Comparison of ENCODE assay signal across 8 mouse cellular contexts in genomic region chr5:41844820-41845557, GRCm38 (mm10). TPM values are rescaled to one million over a fixed set of nuclear protein-coding genes. Genes with fewer than 3 reads are reported as not detected.
DNase-seq lines count a peak whose midpoint lies in the region; ATAC-seq and TF ChIP-seq lines count a peak whose summit lies in the region.

No protein-coding gene starts in this region.

- H3K36me3 ChIP-seq in CH12.LX (replicated peaks in 1 of 2; ENCODE audit: control insufficient read depth in 1 of 2, insufficient read depth in 1 of 2, low read length in 1 of 2) (peaks cover 3 to 16% of the 10 kb centered on the region in 2 experiments), macrophage (ENCODE audit: inconsistent target) (no peaks in the 10 kb centered on the region)
- no peaks in the 10 kb centered on the region for H3K36me3 ChIP-seq in heart, embryonic 16.5 days (ENCODE audit: control insufficient read depth, insufficient read depth)
- no peaks in the 10 kb centered on the region for H3K36me3 ChIP-seq in splenic B cell, adult 2 months (ENCODE audit: control insufficient read depth, insufficient read depth, low read length, poor library complexity, severe bottlenecking)

- H3K27ac ChIP-seq in CH12.LX (ENCODE audit: insufficient read depth, low read depth), result peak overlapping the region; percentile 55
- H3K27ac ChIP-seq in heart, embryonic 16.5 days (ENCODE audit: low read length), result peak overlapping the region; percentile 64
- peak overlapping the region; percentile 22 for H3K27ac ChIP-seq in macrophage

- no peaks in the 10 kb centered on the region for H3K9me3 ChIP-seq in CH12.LX (replicated peaks; ENCODE audit: low read length)
- H3K9me3 ChIP-seq in heart, embryonic 16.5 days (replicated peaks; ENCODE audit: control insufficient read depth, low read length), result no peaks in the 10 kb centered on the region

- peaks cover 10 to 23% of the 10 kb centered on the region in 2 experiments for H3K4me1 ChIP-seq in CH12.LX (ENCODE audit: control insufficient read depth in 1 of 2, insufficient read depth in 2 of 2)
- H3K4me1 ChIP-seq in heart, embryonic 16.5 days (ENCODE audit: control insufficient read depth, insufficient read depth, low read length), result peaks cover 18% of the 10 kb centered on the region

- H3K79me2 ChIP-seq in CH12.LX (replicated peaks; ENCODE audit: control insufficient read depth, extremely low read depth, insufficient read depth, poor library complexity, severe bottlenecking) (peaks cover 23% of the 10 kb centered on the region), macrophage (ENCODE audit: inconsistent target) (peaks cover 38% of the 10 kb centered on the region)

- no peak; the same call in 1 of the 2 replicates for TF ChIP-seq EP300 in CH12.LX (IDR thresholded peaks at IDR 0.05; ENCODE audit: low read length)

- no peak for TF ChIP-seq CTCF in CH12.LX (conservative IDR thresholded peaks at IDR 0.05 in 1 of 2, IDR thresholded peaks at IDR 0.05 in 1 of 2; ENCODE audit: low read depth in 2 of 2, low read length in 2 of 2)

- H3K4me3 ChIP-seq in CH12.LX (replicated peaks in 1 of 3; ENCODE audit: low read depth in 2 of 3, low read length in 2 of 3, poor library complexity in 1 of 3) (peak overlapping the region; percentile 57 to 70 (median 64)), macrophage (ENCODE audit: inconsistent target) (peak overlapping the region; percentile 48)
- peak overlapping the region; percentile 92 for H3K4me3 ChIP-seq in heart, embryonic 16.5 days (ENCODE audit: low read length)

- TF ChIP-seq RAD21 in CH12.LX (IDR thresholded peaks at IDR 0.05; ENCODE audit: low read depth, low read length), result no peak

- H3K9ac ChIP-seq in CH12.LX (ENCODE audit: insufficient read depth, low read depth), result peak overlapping the region; percentile 54
- H3K9ac ChIP-seq in heart, embryonic 16.5 days (ENCODE audit: low read length), result peak overlapping the region; percentile 66

- peak; percentile 35; the same call in 1 of the 2 replicates for ATAC-seq in heart, embryonic 16.5 days (replicated peaks; ENCODE audit: extremely low read depth, insufficient read depth, low FRiP score)

- dilution Hi-C loops in CH12.LX (cut with MboI; ENCODE audit: extremely low pct_ligation_motif_present, extremely low pct_unique_long_range_greater_than_20kb, low sequenced_read_pairs), result no loop called here

- peak overlapping the region; percentile 93 for H3K4me2 ChIP-seq in CH12.LX (ENCODE audit: insufficient read depth, low read depth, poor library complexity, severe bottlenecking)
- peak overlapping the region; percentile 84 for H3K4me2 ChIP-seq in heart, embryonic 16.5 days (ENCODE audit: low read depth, low read length)

- 19% methylated on average over 16 of the region's 16 CpGs for whole genome bisulfite sequencing in heart, embryonic 16.5 days
- 3% methylated on average over 16 of the region's 16 CpGs for WGBS in macrophage (ENCODE audit: missing documents)

- TF ChIP-seq POLR2A in CH12.LX (IDR thresholded peaks at IDR 0.05; ENCODE audit: low read depth, low read length), result peak; percentile 64

- in situ Hi-C loops in CH12.LX (cut with MboI; ENCODE audit: low pct_ligation_motif_present, low pct_unique_long_range_greater_than_20kb, low sequenced_read_pairs), result no loop called here

- DNase-seq in CH12.LX (ENCODE audit: extremely low read depth), result peak; percentile 70
- peak; percentile 72 for DNase-seq in ZHBTc4 (ENCODE audit: low read depth, low spot score)
- peak; percentile 29 for DNase-seq in embryo, embryonic 9.5 days (ENCODE audit: extremely low spot score)
- peak; percentile 32 for DNase-seq in kidney, postnatal 10 days
- peak; percentile 42 for DNase-seq in splenic B cell, adult 2 months (ENCODE audit: low read depth, low spot score)
- DNase-seq in gastrocnemius, postnatal 10 days, result no peak

- H3K27me3 ChIP-seq in CH12.LX (replicated peaks), result no peaks in the 10 kb centered on the region
- no peaks in the 10 kb centered on the region for H3K27me3 ChIP-seq in heart, embryonic 16.5 days (ENCODE audit: control insufficient read depth, insufficient read depth, low read length)
- H3K27me3 ChIP-seq in splenic B cell, adult 2 months (ENCODE audit: control insufficient read depth, insufficient read depth, low read length, poor library complexity, severe bottlenecking), result no peaks in the 10 kb centered on the region

TF ChIP-seq in CH12.LX, 34 proteins besides CTCF, POLR2A, EP300 and RAD21:
- TF ChIP-seq TCF12 (IDR thresholded peaks at IDR 0.05; ENCODE audit: low read depth, low read length) (peak; percentile 50; the same call in 1 of the 2 replicates), POLR2AphosphoS2 (IDR thresholded peaks at IDR 0.05; ENCODE audit: low read depth, low read length) (no peak), ELF1 (IDR thresholded peaks at IDR 0.05; ENCODE audit: low read depth, low read length) (0 out of 2 replicates have a peak, but pooled peaks have one; percentile 39), IRF4 (IDR thresholded peaks at IDR 0.05; ENCODE audit: low read depth, low read length) (peak; percentile 67), TBP (conservative IDR thresholded peaks at IDR 0.05; ENCODE audit: low read depth, low read length) (0 out of 2 replicates have a peak, but pooled peaks have one; percentile 52), KAT2A (IDR thresholded peaks at IDR 0.05; ENCODE audit: insufficient replicate concordance, low read length) (no peak)

RNA-seq across cellular contexts. Expression of gene Bod1l, which starts 0.9 kb away (rescaled TPM):
- total RNA-seq in CH12.LX (2012; rRNA removed), result 14.5 and 15.4 TPM in 2 replicates
- total RNA-seq in CH12.LX (2014; rRNA removed), result 8.5 and 8.9 TPM in 2 replicates
- 15.7 and 16.5 TPM in 2 replicates for polyA plus RNA-seq in CH12.LX (2012; ENCODE audit: insufficient read length, low read depth)
- polyA plus RNA-seq in heart, embryonic 16.5 days (2015; fragmentation: Nextera tagmentation; extraction: Ambion mirVana), result 12.7 and 14.0 TPM in 2 replicates
- total RNA-seq in macrophage (2018; cell fraction: chromatin; rRNA removed), result 100 to 1,000 TPM in 6 of 26 experiments, 10 to 100 TPM in 20; 36.3 to 149 (median 78.0) TPM
- total RNA-seq in macrophage (2018; cell fraction: cytosol; rRNA removed), result 10 to 100 TPM; 11.2 to 27.3 (median 19.5) TPM
- 10 to 100 TPM; 22.5 to 71.8 (median 38.3) TPM for total RNA-seq in macrophage (2018; cell fraction: nucleus; rRNA removed)
- polyA plus RNA-seq in macrophage (2018), result 11.9 to 30.5 TPM (median 15.4 TPM) in 3 replicates
- 10 to 100 TPM; 14.9 to 18.6 TPM for total RNA-seq in gastrocnemius, postnatal 10 days (2021)
